Mouse (Mus musculus) midbrain, embryonic 16.5 days (tissue): ENCODE measurements around the gene Runx2. TPM values are rescaled to one million over a fixed set of nuclear protein-coding genes. Genes with fewer than 3 reads are reported as not detected.
A peak's percentile ranks its signal among the peaks of the same experiment; 100 is the strongest.

Experiments used
- ATAC-seq: fragments of 200-750 bp; cut with Nextera tagmentation; 2 replicates; pipeline ENCODE4 v1.8.0; 2017; ENCODE audit warnings: moderate TSS enrichment
- H3K27ac ChIP-seq: fragments of 300-500 bp; sonication (generic); 2 replicates; pipeline ENCODE4 v1.5.1; 2014; ENCODE audit warnings: mild to moderate bottlenecking, low read length, mixed read lengths
- H3K27me3 ChIP-seq: fragments of 300-500 bp; sonication (generic); 2 replicates; pipeline ENCODE4 v1.6.1; 2014; ENCODE audit warnings: low read depth, low read length, mixed read lengths; ENCODE audit not compliant: control insufficient read depth, insufficient read depth
- H3K36me3 ChIP-seq: fragments of 300-500 bp; sonication (generic); 2 replicates; pipeline ENCODE4 v1.6.1; 2014; ENCODE audit warnings: mild to moderate bottlenecking, low read length, moderate library complexity, mixed read lengths; ENCODE audit not compliant: control insufficient read depth, insufficient read depth
- H3K4me1 ChIP-seq: fragments of 300-500 bp; sonication (generic); 2 replicates; pipeline ENCODE4 v1.6.1; 2014; ENCODE audit warnings: mild to moderate bottlenecking, low read length, mixed read lengths; ENCODE audit not compliant: control insufficient read depth, insufficient read depth
- H3K4me2 ChIP-seq: fragments of 300-500 bp; sonication (generic); 2 replicates; pipeline ENCODE4 v1.6.1; 2014; ENCODE audit warnings: mild to moderate bottlenecking, low read length, mixed read lengths
- H3K4me3 ChIP-seq: fragments of 300-500 bp; sonication (generic); 2 replicates; pipeline ENCODE4 v1.5.1; 2014; ENCODE audit warnings: low read depth, mild to moderate bottlenecking, low read length, moderate library complexity, mixed read lengths
- H3K9ac ChIP-seq: fragments of 300-500 bp; sonication (generic); 2 replicates; pipeline ENCODE4 v1.6.1; 2014; ENCODE audit warnings: low read depth, low read length, mixed read lengths
- H3K9me3 ChIP-seq: fragments of 300-500 bp; sonication (generic); replicated peaks from 2 replicates; pipeline ENCODE4 v1.6.1; 2014; ENCODE audit warnings: mild to moderate bottlenecking, low read length, mixed read lengths; ENCODE audit not compliant: control insufficient read depth, poor library complexity, severe bottlenecking
- WGBS: fragments of 180-500 bp; shearing (Covaris S2); extraction: QIAGEN DNeasy Blood & Tissue Kit; methylation state at CpG from one replicate; pipeline ENCODE4 v1.1.7; 2014; 5-methylcytosine and 5-hydroxymethylcytosine counted together
- polyA plus RNA-seq: library from polyadenylated mRNA; unstranded; fragments of >200 nt; fragmentation: Nextera tagmentation; extraction: Ambion mirVana; gene quantifications from 2 replicates; pipeline ENCODE4 v1.2.1, GENCODE M21; 2015

The Runx2 gene
- polyA plus RNA-seq, 1 experiment from 2014 or later: 0.53 TPM

- Histone ChIP-seq H3K9ac (no peak overlapping the region), H3K27ac (no peak overlapping the region), H3K27me3 (no peaks in the 10 kb centered on the region), H3K36me3 (no peaks in the 10 kb centered on the region), H3K4me3 (no peak overlapping the region), H3K4me2 (no peak overlapping the region), H3K9me3 (no peaks in the 10 kb centered on the region), H3K4me1 (no peaks in the 10 kb centered on the region)
- 65% methylated on average over 7 of the region's 7 CpGs for WGBS
- no peak for ATAC-seq
These were observed 341.9 kb downstream of the Runx2 start for GRCm38 (mm10) chr17:44472695-44473094.

- no peaks in the 10 kb centered on the region for H3K27me3 ChIP-seq
- no peaks in the 10 kb centered on the region for H3K4me1 ChIP-seq
- WGBS: 89% methylated on average over 4 of the region's 4 CpGs
- no peak overlapping the region for H3K4me2 ChIP-seq
- H3K9ac ChIP-seq: no peak overlapping the region
- H3K27ac ChIP-seq: no peak overlapping the region
- no peaks in the 10 kb centered on the region for H3K9me3 ChIP-seq
- H3K4me3 ChIP-seq: no peak overlapping the region
- no peak for ATAC-seq
- no peaks in the 10 kb centered on the region for H3K36me3 ChIP-seq
These were observed 350.9 kb downstream of the Runx2 start for GRCm38 (mm10) chr17:44463679-44464078.

GRCm38 (mm10) chr17:44460156-44460555 is 354.4 kb downstream of the Runx2 start:
- Histone ChIP-seq H3K36me3 (no peaks in the 10 kb centered on the region), H3K4me2 (no peak overlapping the region), H3K4me3 (no peak overlapping the region), H3K9ac (no peak overlapping the region), H3K9me3 (no peaks in the 10 kb centered on the region), H3K27ac (no peak overlapping the region), H3K27me3 (no peaks in the 10 kb centered on the region), H3K4me1 (no peaks in the 10 kb centered on the region)
- ATAC-seq: no peak
- WGBS: 93% methylated on average over 6 of the region's 6 CpGs

GRCm38 (mm10) chr17:44459029-44459428 is 355.6 kb downstream of the Runx2 start:
- no peak overlapping the region for H3K27ac ChIP-seq
- H3K4me2 ChIP-seq: no peak overlapping the region
- no peaks in the 10 kb centered on the region for H3K27me3 ChIP-seq
- H3K4me1 ChIP-seq: no peaks in the 10 kb centered on the region
- H3K9me3 ChIP-seq: no peaks in the 10 kb centered on the region
- H3K9ac ChIP-seq: no peak overlapping the region
- no peak overlapping the region for H3K4me3 ChIP-seq
- ATAC-seq: no peak
- H3K36me3 ChIP-seq: no peaks in the 10 kb centered on the region
- WGBS: 95% methylated on average over 4 of the region's 4 CpGs

- Histone ChIP-seq H3K4me1 (no peaks in the 10 kb centered on the region), H3K27me3 (no peaks in the 10 kb centered on the region), H3K4me3 (no peak overlapping the region), H3K9ac (no peak overlapping the region), H3K4me2 (no peak overlapping the region), H3K36me3 (no peaks in the 10 kb centered on the region), H3K9me3 (no peaks in the 10 kb centered on the region), H3K27ac (no peak overlapping the region)
- ATAC-seq: no peak
- 85% methylated on average over 3 of the region's 3 CpGs for WGBS
These were observed 357.9 kb downstream of the Runx2 start for GRCm38 (mm10) chr17:44456696-44457095.

GRCm38 (mm10) chr17:44455681-44456600 is 358.7 kb downstream of the Runx2 start:
- no peaks in the 10 kb centered on the region for H3K36me3 ChIP-seq
- no peaks in the 10 kb centered on the region for H3K9me3 ChIP-seq
- no peaks in the 10 kb centered on the region for H3K4me1 ChIP-seq
- no peaks in the 10 kb centered on the region for H3K27me3 ChIP-seq
- no peak overlapping the region for H3K27ac ChIP-seq
- no peak overlapping the region for H3K9ac ChIP-seq
- 36% methylated on average over 12 of the region's 12 CpGs for WGBS
- peak; percentile 76 for ATAC-seq
- H3K4me3 ChIP-seq: no peak overlapping the region
- H3K4me2 ChIP-seq: no peak overlapping the region

- Histone ChIP-seq H3K27me3 (no peaks in the 10 kb centered on the region), H3K4me2 (no peak overlapping the region), H3K4me3 (no peak overlapping the region), H3K36me3 (no peaks in the 10 kb centered on the region), H3K27ac (no peak overlapping the region), H3K4me1 (no peaks in the 10 kb centered on the region), H3K9me3 (no peaks in the 10 kb centered on the region), H3K9ac (no peak overlapping the region)
- no peak for ATAC-seq
- 79% methylated on average over 9 of the region's 9 CpGs for WGBS
These were observed 364.6 kb downstream of the Runx2 start for GRCm38 (mm10) chr17:44449915-44450471.

Other genes with a start within 250 kb of the Runx2 start
- 20.6 and 21.8 TPM in 2 replicates for gene Supt3, start 37.6 kb downstream of the Runx2 start, polyA plus RNA-seq